Mouse (Mus musculus) brain, embryonic 14.5 days (tissue): ENCODE measurements around the gene Wipf1. TPM values are rescaled to one million over a fixed set of nuclear protein-coding genes. Genes with fewer than 3 reads are reported as not detected.

Experiments
- DNase-seq: peaks from one replicate; pipeline ENCODE4 v3.0.0-alpha.2; 2011; ENCODE audit warnings: low read depth
- CTCF ChIP-seq: fragments of 200-500 bp; IDR thresholded peaks from 2 replicates; pipeline ENCODE4 v1.5.1; 2012; ENCODE audit warnings: inconsistent platforms, mild to moderate bottlenecking, moderate library complexity, borderline replicate concordance; ENCODE audit not compliant: insufficient read depth, insufficient read length; ENCODE audit errors: extremely low read depth
- POLR2A ChIP-seq: fragments of 200-500 bp; IDR thresholded peaks from 2 replicates; pipeline ENCODE4 v1.6.1; 2012; ENCODE audit warnings: mild to moderate bottlenecking, inconsistent platforms, borderline replicate concordance; ENCODE audit not compliant: poor library complexity, insufficient read depth, insufficient read length, severe bottlenecking; ENCODE audit errors: extremely low read depth
- polyA plus RNA-seq: library from polyadenylated mRNA; depleted of rRNA; stranded (reverse); fragments of >200 nt; gene quantifications from 2 replicates; pipeline ENCODE4 v1.2.3, GENCODE M21; 2012

The Wipf1 gene
- polyA plus RNA-seq, 1 experiment: 3.8 TPM

DNA sequence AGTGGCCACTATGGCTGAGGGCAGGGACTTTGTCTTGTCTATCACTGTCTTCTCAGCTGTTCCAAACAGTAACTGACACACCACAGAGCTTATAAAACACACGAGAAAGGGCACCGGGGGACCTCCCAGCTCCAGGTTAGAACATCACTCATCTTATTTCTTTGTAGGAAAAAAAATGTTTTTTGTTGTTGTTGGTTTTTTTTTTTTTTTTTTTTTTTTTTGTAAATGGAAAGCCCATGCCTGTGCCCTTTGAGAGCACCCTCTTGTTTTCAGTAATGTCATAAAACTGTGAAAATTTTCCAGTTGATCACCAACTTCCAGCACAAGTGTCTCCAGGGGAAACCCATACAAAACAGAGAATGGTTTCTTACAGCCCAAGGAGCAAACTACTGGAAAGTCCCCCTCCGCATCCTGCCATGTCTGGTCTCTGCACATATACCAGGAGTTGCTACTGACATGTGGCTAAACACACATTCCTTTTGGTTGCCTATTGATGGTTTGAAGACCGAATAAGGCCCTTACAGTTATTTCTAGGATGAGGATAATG lies 69.9 kb downstream of the Wipf1 start:
- TF ChIP-seq POLR2A (no peak), CTCF (no peak)
- no peak for DNase-seq

DNA sequence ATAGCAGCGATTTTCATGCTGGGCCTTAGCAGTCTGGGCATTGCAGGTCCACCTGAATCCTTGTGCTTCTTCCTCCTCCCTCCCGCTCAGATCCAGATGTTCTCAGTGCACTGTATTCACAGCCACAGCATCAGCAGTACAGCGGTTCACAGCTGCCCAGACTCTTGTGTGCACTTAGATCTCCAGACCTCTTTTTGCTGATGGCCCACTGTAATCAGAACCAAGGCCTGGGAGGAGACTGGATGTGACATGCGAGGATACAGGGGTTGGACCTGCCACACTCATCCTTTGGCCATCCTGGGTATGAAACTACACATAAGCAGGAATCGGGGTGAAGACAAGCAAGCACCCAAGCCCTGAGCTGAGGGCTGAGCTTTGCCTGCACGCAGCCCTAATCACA lies 72.6 kb downstream of the Wipf1 start:
- no peak for DNase-seq
- TF ChIP-seq CTCF: no peak
- TF ChIP-seq POLR2A: no peak

DNA sequence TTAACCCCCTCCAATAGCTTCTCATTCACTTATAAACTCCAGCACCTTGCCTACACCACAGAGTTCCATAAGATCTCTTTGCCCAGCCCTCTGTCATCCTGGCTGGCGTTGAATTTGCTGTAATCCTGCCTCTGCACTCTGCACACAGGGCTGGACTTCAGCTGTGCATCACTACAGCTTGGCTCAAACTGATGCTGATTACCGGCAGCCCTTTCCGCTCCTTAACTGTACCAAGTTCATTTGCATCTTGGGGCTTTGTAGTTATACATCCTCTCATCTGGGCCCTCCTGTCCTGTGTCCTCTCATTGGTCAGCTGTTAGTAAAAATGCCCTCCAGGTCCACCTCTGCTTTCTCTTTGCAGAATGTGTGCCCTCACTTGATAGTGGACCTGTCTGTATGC lies 73.4 kb downstream of the Wipf1 start:
- no peak for DNase-seq
- TF ChIP-seq POLR2A (no peak), CTCF (no peak)

DNA sequence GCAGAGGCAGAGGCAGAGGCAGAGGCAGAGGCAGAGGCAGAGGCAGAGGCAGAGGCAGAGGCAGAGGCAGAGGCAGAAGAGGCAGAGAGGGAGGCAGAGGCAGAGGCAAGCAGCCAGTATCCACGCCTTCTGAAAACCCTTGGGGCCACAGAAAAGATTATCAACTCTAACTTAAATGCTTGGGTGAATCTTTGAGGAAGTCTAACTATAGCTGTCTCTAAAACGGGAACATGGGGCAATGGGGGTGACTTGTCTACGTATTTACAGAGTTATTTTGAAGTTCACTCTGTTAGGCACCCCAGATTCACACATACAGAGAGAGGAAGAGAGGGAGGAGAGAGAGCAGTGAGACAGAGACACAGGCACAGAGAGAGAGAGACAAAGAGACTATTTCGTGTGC lies 74.0 kb downstream of the Wipf1 start:
- DNase-seq: no peak
- TF ChIP-seq CTCF (no peak), POLR2A (no peak)

DNA sequence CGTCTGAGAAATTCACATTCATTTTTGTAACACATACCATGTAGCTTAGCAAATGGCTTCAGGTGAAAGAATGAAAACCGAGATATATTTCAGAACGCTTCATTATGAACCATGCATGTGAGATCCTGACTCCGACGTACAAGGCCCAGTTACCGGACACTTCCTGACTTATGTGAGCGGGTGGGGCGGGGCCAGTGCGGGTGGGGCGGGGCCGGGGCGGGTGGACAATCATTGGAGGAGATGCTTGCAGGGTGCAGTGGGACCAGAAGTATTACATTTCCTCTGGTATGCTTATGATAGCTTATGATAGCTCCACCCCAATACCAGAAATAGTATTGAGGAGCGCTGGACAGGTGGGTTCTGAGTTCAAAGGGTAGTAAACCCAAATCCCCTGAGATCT lies 74.9 kb downstream of the Wipf1 start:
- DNase-seq: no peak
- no peak for TF ChIP-seq POLR2A
- no peak for TF ChIP-seq CTCF

DNA sequence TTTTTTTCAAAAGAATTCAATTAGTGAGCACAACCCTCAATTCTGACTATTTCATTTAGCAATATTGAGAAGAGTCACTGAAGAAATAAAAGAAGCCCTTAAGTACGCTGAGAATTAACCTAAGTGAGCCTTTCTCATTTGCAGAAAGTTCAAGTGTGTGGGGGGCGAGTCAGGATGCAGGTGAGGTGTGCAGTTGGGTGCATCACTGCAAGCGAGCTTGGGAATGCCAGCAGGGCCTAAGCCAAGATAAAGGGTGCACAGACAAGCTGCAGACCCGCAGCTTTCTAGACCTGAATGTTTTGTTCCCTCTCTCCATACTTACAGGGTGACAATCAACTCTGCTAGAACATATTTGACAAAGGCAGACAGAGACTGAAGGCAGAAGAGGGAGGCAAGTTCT lies 75.3 kb downstream of the Wipf1 start:
- TF ChIP-seq POLR2A (no peak), CTCF (no peak)
- DNase-seq: no peak

DNA sequence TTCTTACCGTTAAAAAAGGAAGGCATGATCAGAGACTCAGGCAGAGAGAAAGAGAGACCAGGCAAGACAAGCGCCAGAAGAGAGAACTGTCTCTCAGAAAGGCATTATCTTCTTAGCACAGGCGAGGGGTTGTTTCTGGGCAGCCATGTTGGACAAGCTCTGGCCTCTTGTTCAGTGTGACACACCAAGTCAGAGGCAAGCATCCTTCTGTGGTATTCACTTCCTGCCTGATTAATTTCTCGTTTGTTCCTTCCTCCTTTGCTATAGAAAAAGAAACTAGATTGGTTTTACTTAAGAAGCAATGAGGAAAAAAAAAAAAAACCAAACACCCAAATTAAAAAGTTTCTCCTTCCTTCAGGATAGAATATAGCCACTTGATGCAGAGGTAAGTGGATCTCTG lies 75.8 kb downstream of the Wipf1 start:
- TF ChIP-seq POLR2A: no peak
- DNase-seq: no peak

DNA sequence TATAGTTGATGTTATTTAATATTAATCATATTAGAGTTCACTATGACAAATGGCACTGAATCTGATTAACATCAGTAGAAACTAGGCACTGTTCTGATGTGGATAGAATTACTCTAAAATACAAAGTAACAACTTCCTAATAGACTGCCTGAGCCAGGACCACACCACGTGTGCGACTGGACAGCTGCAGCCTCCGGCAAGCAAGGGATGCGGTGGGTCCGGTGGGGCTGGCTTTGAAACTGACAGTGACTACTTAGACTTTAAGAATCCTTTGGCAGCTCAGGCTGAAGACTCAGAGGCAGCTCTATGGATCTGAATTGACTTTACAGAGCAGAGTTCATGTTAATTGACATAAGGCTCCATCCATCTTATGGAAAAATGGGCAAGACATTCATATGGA lies 76.4 kb downstream of the Wipf1 start:
- DNase-seq: no peak
- no peak for TF ChIP-seq CTCF
- TF ChIP-seq POLR2A: no peak

DNA sequence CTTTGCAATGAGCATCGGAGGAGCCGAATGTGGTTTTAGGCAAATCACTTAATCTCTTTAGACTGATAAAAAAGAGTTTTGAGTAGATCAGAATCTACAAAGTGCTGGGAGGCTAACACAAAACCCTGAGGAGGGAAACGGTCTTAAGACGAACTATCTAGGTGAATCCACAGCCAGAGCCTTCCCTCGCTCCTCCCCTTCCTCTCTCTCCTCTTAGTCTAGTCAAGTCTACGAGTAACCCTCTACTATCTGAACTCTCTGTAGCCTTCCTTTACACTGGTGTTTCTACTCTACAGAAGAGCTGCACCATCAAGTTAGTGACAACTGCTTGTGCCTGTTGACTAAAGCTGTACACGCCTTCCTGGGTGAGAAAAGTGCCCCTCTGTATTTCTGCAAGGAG lies 77.0 kb downstream of the Wipf1 start:
- DNase-seq: no peak
- TF ChIP-seq CTCF (no peak), POLR2A (no peak)

DNA sequence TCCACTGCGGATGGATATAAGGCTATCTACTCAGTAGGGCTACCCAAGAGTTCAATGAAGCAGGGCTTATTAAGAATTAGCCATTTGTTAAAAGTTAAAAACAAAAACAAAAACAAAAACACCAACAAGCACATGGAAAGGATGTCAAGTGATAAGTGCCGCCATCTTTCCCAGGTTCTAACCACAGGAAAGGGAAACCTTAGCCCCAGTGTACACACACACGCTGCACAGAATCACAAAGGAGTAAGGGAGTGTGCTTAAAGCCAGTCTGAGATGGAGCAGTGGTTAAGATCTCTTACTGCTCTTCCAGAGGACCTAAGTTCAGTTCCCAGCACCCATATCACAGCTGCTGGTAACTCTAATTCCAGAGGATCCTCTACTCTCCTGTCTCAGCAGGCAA lies 78.0 kb downstream of the Wipf1 start:
- no peak for TF ChIP-seq CTCF
- no peak for TF ChIP-seq POLR2A
- DNase-seq: no peak

DNA sequence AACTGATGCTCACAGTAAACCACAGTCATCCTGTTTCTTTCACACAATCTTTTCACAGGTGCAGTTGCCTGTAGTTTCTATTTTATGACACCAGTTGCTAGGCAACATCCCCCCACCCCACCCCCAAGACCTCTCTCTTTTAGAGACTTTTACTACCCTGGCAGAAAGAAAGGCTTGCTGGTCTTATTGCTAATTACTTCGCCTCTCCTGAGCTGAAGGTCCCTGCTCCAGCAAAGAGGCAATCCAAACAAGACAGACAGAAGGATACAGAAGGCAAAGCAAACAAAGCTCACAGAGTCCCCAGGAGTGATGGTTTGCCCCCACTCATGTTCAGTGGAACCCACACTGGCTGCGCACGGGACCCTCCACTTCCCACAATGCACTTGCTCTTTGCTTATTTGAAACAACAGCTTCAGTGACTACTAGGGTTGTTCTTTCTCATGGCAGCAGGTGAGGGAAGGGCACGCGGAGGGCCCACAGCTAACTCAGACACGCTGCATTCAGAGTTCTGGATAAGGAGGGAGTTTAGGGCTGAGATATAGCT lies 79.3 kb downstream of the Wipf1 start:
- DNase-seq: peak; percentile 28
- TF ChIP-seq POLR2A (no peak), CTCF (no peak)

DNA sequence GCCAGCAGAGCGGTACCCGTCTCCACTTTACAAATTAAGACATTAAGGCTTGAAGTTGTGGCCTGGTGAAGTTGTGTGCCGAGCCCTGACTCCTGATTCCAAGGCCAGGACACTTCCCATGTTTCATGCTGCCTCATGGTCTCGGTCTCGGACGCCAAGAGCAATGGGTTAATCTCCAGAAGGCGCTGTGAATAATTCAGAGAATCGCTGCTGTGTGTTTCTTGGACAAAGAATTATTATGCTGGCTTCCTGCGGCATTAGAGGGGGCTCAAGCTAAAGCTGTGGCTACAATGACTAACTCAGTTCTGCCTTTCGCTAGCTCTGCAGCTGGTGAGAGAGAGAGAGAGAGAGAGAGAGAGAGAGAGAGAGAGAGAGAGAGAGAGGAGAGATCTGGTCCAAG lies 85.5 kb downstream of the Wipf1 start:
- DNase-seq: peak; percentile 40
- TF ChIP-seq POLR2A: no peak
- no peak for TF ChIP-seq CTCF

DNA sequence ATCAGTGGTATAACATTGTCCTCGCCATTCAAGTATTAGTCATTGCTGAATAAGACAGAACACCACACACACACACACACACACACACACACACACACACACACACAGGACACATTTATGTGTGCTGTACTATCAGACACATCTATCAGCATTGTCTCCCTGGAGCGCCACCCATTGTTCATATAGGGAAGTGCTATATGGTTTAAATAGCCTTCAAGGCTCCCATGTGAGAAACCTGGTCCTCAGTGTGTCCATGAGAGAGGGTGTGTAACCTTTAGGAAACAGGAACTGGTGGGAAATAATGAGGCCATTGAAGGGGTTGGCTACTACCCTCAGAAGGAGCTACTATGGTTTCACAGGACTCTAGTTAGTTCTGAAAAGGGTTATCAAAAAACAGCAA lies 87.5 kb downstream of the Wipf1 start:
- no peak for DNase-seq
- TF ChIP-seq POLR2A (no peak), CTCF (no peak)

DNA sequence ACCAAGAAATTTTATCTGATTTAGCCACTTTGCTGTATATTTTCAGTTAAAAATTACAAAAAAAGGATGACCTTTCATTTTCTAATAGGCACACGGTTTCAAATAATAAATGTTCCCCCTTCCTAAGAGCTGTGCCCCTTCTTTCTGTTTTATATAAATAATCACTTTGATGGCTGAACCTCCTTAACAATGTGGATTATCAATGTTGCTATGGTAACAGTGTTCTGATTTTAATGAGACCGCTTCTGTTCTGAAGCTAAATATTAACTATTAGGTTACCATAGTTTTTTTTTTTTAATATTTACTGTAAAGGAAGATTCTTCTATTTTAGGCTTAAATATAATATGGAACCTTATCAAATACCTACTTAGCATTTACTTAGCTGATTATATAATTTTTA lies 89.2 kb downstream of the Wipf1 start:
- peak; percentile 45 for DNase-seq
- TF ChIP-seq POLR2A: no peak
- TF ChIP-seq CTCF: no peak
